Mouse (Mus musculus) hindbrain, embryonic 14.5 days (tissue): ENCODE data around the gene Car14. TPM values are rescaled to one million over a fixed set of nuclear protein-coding genes. Genes with fewer than 3 reads are reported as not detected.

Source experiments
- ATAC-seq: fragments of 200-750 bp; cut with Nextera tagmentation; 2 replicates; pipeline ENCODE4 v1.8.0; 2017; ENCODE audit warnings: moderate number of reproducible peaks, mild to moderate bottlenecking, moderate TSS enrichment, moderate library complexity; ENCODE audit not compliant: low FRiP score
- DNase-seq: peaks from one replicate; pipeline ENCODE4 v3.0.0-alpha.2; 2015; ENCODE audit warnings: low spot score
- H3K27ac ChIP-seq: fragments of 300-500 bp; sonication (generic); 2 replicates; pipeline ENCODE4 v1.5.1; 2014; ENCODE audit warnings: mild to moderate bottlenecking, moderate library complexity
- H3K27me3 ChIP-seq: fragments of 300-500 bp; sonication (generic); 2 replicates; pipeline ENCODE4 v1.6.1; 2014; ENCODE audit warnings: mild to moderate bottlenecking, low read length, mixed read lengths; ENCODE audit not compliant: control insufficient read depth, insufficient read depth
- H3K36me3 ChIP-seq: fragments of 300-500 bp; sonication (generic); replicated peaks from 2 replicates; pipeline ENCODE4 v1.6.1; 2014; ENCODE audit not compliant: control insufficient read depth, insufficient read depth
- H3K4me1 ChIP-seq: fragments of 300-500 bp; sonication (generic); replicated peaks from 2 replicates; pipeline ENCODE4 v1.6.1; 2014; ENCODE audit warnings: antibody characterized with exemption, low read length, mixed read lengths; ENCODE audit not compliant: control insufficient read depth, insufficient read depth
- H3K4me2 ChIP-seq: fragments of 300-500 bp; sonication (generic); replicated peaks from 2 replicates; pipeline ENCODE4 v1.6.1; 2014; ENCODE audit warnings: mild to moderate bottlenecking, moderate library complexity
- H3K4me3 ChIP-seq: fragments of 300-500 bp; sonication (generic); replicated peaks from 2 replicates; pipeline ENCODE4 v1.5.1; 2014; ENCODE audit warnings: mild to moderate bottlenecking, low read length
- H3K9ac ChIP-seq: fragments of 300-500 bp; sonication (generic); 2 replicates; pipeline ENCODE4 v1.6.1; 2014
- H3K9me3 ChIP-seq: fragments of 300-500 bp; sonication (generic); 2 replicates; pipeline ENCODE4 v1.6.1; 2016; ENCODE audit warnings: low read length; ENCODE audit not compliant: control insufficient read depth
- WGBS: fragments of 180-500 bp; shearing (Covaris S2); extraction: QIAGEN DNeasy Blood & Tissue Kit; methylation state at CpG from one replicate; pipeline ENCODE4 v1.1.7; 2014; 5-methylcytosine and 5-hydroxymethylcytosine counted together
- polyA plus RNA-seq: library from polyadenylated mRNA; unstranded; fragments of >200 nt; fragmentation: Nextera tagmentation; extraction: Ambion mirVana; gene quantifications from 2 replicates; pipeline ENCODE4 v1.2.1, GENCODE M21; 2014

Car14 gene
- polyA plus RNA-seq, 1 experiment from 2014 or later, result 12.1 TPM

- H3K4me3 ChIP-seq, result no peak overlapping the region
- H3K36me3 ChIP-seq, result no peaks in the 10 kb centered on the region
- peaks cover 2% of the 10 kb centered on the region; the same call in 1 of the 2 replicates for H3K4me1 ChIP-seq
- ATAC-seq, result no peak
- no peaks in the 10 kb centered on the region for H3K27me3 ChIP-seq
- no peak overlapping the region for H3K27ac ChIP-seq
- no peak overlapping the region for H3K9ac ChIP-seq
- 88% methylated on average over 3 of the region's 3 CpGs for WGBS
- no peaks in the 10 kb centered on the region for H3K9me3 ChIP-seq
- H3K4me2 ChIP-seq, result no peak overlapping the region
- no peak for DNase-seq
Measured at GRCm38 (mm10) chr3:95889664-95890063, 14.8 kb downstream of the Car14 start.

- no peak overlapping the region for H3K9ac ChIP-seq
Measured at GRCm38 (mm10) chr3:95887596-95887995, 16.9 kb downstream of the Car14 start.

GRCm38 (mm10) chr3:95884400-95884799, 20.1 kb downstream of the Car14 start:
- no peak overlapping the region for H3K4me3 ChIP-seq
- no peaks in the 10 kb centered on the region for H3K36me3 ChIP-seq
- WGBS, result 83% methylated on average over 5 of the region's 5 CpGs
- H3K9ac ChIP-seq, result no peak overlapping the region
- H3K27me3 ChIP-seq, result no peaks in the 10 kb centered on the region
- peaks cover 8% of the 10 kb centered on the region for H3K4me1 ChIP-seq
- DNase-seq, result no peak
- no peak overlapping the region for H3K27ac ChIP-seq
- ATAC-seq, result no peak
- H3K4me2 ChIP-seq, result no peak overlapping the region
- no peaks in the 10 kb centered on the region for H3K9me3 ChIP-seq

More at GRCm38 (mm10) chr3:95887596-95887995, 16.9 kb downstream of the Car14 start:
- H3K4me3 ChIP-seq, result no peak overlapping the region
- no peaks in the 10 kb centered on the region for H3K36me3 ChIP-seq
- no peaks in the 10 kb centered on the region for H3K9me3 ChIP-seq
- H3K27ac ChIP-seq, result no peak overlapping the region
- ATAC-seq, result no peak
- no peak for DNase-seq
- WGBS, result 83% methylated on average over 4 of the region's 4 CpGs
- H3K27me3 ChIP-seq, result no peaks in the 10 kb centered on the region
- H3K4me1 ChIP-seq, result peaks cover 3% of the 10 kb centered on the region
- H3K4me2 ChIP-seq, result no peak overlapping the region

GRCm38 (mm10) chr3:95882816-95883425, 21.6 kb downstream of the Car14 start:
- Histone ChIP-seq H3K36me3 (no peaks in the 10 kb centered on the region), H3K9ac (peak overlapping the region; percentile 44), H3K4me3 (peak overlapping the region; percentile 52), H3K4me2 (peak overlapping the region; percentile 99), H3K27ac (no peak overlapping the region), H3K27me3 (no peaks in the 10 kb centered on the region), H3K4me1 (peaks cover 8% of the 10 kb centered on the region), H3K9me3 (no peaks in the 10 kb centered on the region)
- DNase-seq (no peak), ATAC-seq (no peak)
- WGBS, result 2% methylated on average over 23 of the region's 24 CpGs

GRCm38 (mm10) chr3:95881979-95882815, 22.3 kb downstream of the Car14 start, which contains the start of gene Ciart:
Gene Ciart (minus strand): TSS chr3:95882251.
- Histone ChIP-seq H3K9ac (peak within 1 kb of the TSS; percentile 54), H3K27me3 (no peaks in the 10 kb centered on the region), H3K4me2 (peak within 1 kb of the TSS; percentile 99), H3K27ac (no peak within 1 kb of the TSS), H3K36me3 (no peaks in the 10 kb centered on the region), H3K4me3 (peak within 1 kb of the TSS; percentile 52), H3K9me3 (no peaks in the 10 kb centered on the region), H3K4me1 (peaks cover 8% of the 10 kb centered on the region)
- ATAC-seq (peak; percentile 100), DNase-seq (peak; percentile 94)
- WGBS, result under 1% methylated on average over 66 of the region's 66 CpGs

- no peaks in the 10 kb centered on the region for H3K36me3 ChIP-seq
- H3K9me3 ChIP-seq, result no peaks in the 10 kb centered on the region
- 97% methylated on average over 4 of the region's 4 CpGs for WGBS
- DNase-seq (no peak), ATAC-seq (no peak)
- peaks cover 8% of the 10 kb centered on the region for H3K4me1 ChIP-seq
- H3K27ac ChIP-seq, result no peak overlapping the region
- H3K27me3 ChIP-seq, result no peaks in the 10 kb centered on the region
- H3K9ac ChIP-seq, result no peak overlapping the region
- H3K4me2 ChIP-seq, result no peak overlapping the region
- no peak overlapping the region for H3K4me3 ChIP-seq
Measured at GRCm38 (mm10) chr3:95879063-95879462, 25.4 kb downstream of the Car14 start.

GRCm38 (mm10) chr3:95872048-95872447, 32.4 kb downstream of the Car14 start:
- 89% methylated on average over 7 of the region's 7 CpGs for WGBS
- Histone ChIP-seq H3K27ac (no peak overlapping the region), H3K4me3 (peak overlapping the region; percentile 61), H3K4me1 (peaks cover 14% of the 10 kb centered on the region), H3K36me3 (peaks cover 18% of the 10 kb centered on the region), H3K9me3 (no peaks in the 10 kb centered on the region), H3K27me3 (no peaks in the 10 kb centered on the region), H3K9ac (peak overlapping the region; percentile 71), H3K4me2 (peak overlapping the region; percentile 70)
- ATAC-seq (no peak), DNase-seq (no peak)

- peak within 1 kb of the TSS; percentile 71 for H3K9ac ChIP-seq
- peak within 1 kb of the TSS; percentile 70 for H3K4me2 ChIP-seq
- H3K9me3 ChIP-seq, result no peaks in the 10 kb centered on the region
- H3K4me3 ChIP-seq, result peak within 1 kb of the TSS; percentile 61
- ATAC-seq, result peak; percentile 93
- peaks cover 22% of the 10 kb centered on the region for H3K36me3 ChIP-seq
- under 1% methylated on average over 33 of the region's 33 CpGs for whole genome bisulfite sequencing
- DNase-seq, result peak; percentile 88
- H3K4me1 ChIP-seq, result peaks cover 14% of the 10 kb centered on the region
- H3K27me3 ChIP-seq, result no peaks in the 10 kb centered on the region
- H3K27ac ChIP-seq, result peak within 1 kb of the TSS; percentile 74
Measured at GRCm38 (mm10) chr3:95871392-95871867, 33.1 kb downstream of the Car14 start, which contains the start of gene Mrps21. Gene Mrps21 (minus strand): TSS chr3:95871519.

- DNase-seq (no peak), ATAC-seq (peak; percentile 41; the same call in 1 of the 2 replicates)
- H3K27me3 ChIP-seq, result no peaks in the 10 kb centered on the region
- peaks cover 22% of the 10 kb centered on the region for H3K36me3 ChIP-seq
- H3K4me2 ChIP-seq, result peak overlapping the region; percentile 70
- peaks cover 14% of the 10 kb centered on the region for H3K4me1 ChIP-seq
- peak overlapping the region; percentile 74 for H3K27ac ChIP-seq
- H3K9ac ChIP-seq, result peak overlapping the region; percentile 71
- no peaks in the 10 kb centered on the region for H3K9me3 ChIP-seq
- H3K4me3 ChIP-seq, result peak overlapping the region; percentile 61
- 6% methylated on average over 15 of the region's 15 CpGs for WGBS
Measured at GRCm38 (mm10) chr3:95870976-95871375, 33.5 kb downstream of the Car14 start.
